Mouse (Mus musculus): ENCODE results near the gene Wfdc1. TPM values are rescaled to one million over a fixed set of nuclear protein-coding genes. Genes with fewer than 3 reads are reported as not detected.

Wfdc1 gene
- total and polyA plus RNA-seq, 3 experiments: not detected

DNA sequence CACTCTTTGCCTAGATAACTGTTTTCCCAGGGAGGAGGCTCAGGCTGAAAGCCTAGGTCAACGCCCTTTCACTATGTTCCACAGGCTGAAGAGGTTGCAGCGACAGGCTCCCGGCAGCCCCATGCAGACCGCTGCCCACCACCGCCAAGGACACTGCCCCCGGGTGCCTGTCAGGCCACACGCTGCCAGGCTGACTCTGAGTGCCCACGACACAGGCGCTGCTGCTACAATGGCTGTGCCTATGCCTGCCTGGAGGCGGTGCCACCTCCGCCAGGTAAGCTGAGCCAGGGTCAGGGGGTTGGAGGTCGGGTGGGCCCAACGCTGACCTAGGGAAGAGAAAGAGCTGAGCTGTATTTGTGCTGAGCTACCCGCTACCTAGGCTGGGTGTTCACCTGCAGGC, 13.0 kb downstream of the Wfdc1 start:
- peaks cover 8% of the 10 kb centered on the region; the same call in 1 of the 2 replicates for H3K27me3 ChIP-seq (ENCODE audit: insufficient read depth, low read length)
- DNase-seq (ENCODE audit: low spot score): no peak
- H3K4me1 ChIP-seq (ENCODE audit: insufficient read depth, low read depth, low read length): peaks cover 3% of the 10 kb centered on the region
- H3K9me3 ChIP-seq (replicated peaks): no peaks in the 10 kb centered on the region
- TF ChIP-seq TAL1 (conservative IDR thresholded peaks at IDR 0.05; ENCODE audit: low read depth, low read length) (no peak), POLR2AphosphoS5 (IDR thresholded peaks at IDR 0.05; ENCODE audit: insufficient replicate concordance, low read depth, low read length) (no peak), GATA2 (IDR thresholded peaks at IDR 0.05; ENCODE audit: borderline replicate concordance, low read depth, low read length) (no peak), GATA1 (IDR thresholded peaks at IDR 0.05; ENCODE audit: borderline replicate concordance, low read length) (no peak), CTCF (IDR thresholded peaks at IDR 0.05; ENCODE audit: low read depth, low read length) (no peak)
- no peak overlapping the region for H3K4me3 ChIP-seq (ENCODE audit: low read depth, low read length)
- H3K36me3 ChIP-seq (replicated peaks): no peaks in the 10 kb centered on the region
- ATAC-seq (ENCODE audit: extremely low read depth, insufficient number of reproducible peaks, low FRiP score, poor library complexity, severe bottlenecking): no peak

DNA sequence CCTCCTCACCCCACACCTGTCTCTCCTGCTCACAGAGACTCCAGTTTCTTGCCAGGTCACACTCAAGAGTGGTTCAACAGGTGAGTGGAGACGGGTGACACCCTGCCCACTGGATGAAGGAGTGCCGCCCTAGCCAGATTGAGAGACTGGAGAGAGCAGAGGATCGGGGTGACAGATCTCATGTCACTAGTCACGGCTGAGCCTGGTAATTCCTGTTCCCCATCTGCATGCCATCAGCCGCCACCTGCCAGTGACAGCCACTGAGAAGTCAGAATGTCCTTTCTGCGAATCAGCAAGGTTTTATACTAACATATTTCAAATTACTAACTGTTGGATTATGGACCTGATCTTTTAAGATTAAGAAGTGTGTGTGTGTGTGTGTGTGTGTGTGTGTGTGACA, 24.4 kb downstream of the Wfdc1 start:
- ATAC-seq (ENCODE audit: extremely low read depth, insufficient number of reproducible peaks, low FRiP score, poor library complexity, severe bottlenecking): no peak
- no peak for TF ChIP-seq CTCF (IDR thresholded peaks at IDR 0.05; ENCODE audit: low read depth, low read length)
- no peaks in the 10 kb centered on the region for H3K27me3 ChIP-seq (ENCODE audit: insufficient read depth, low read length)
- no peaks in the 10 kb centered on the region for H3K9me3 ChIP-seq (replicated peaks)
- DNase-seq (ENCODE audit: low spot score): no peak
- H3K36me3 ChIP-seq (replicated peaks): no peaks in the 10 kb centered on the region
- no peaks in the 10 kb centered on the region for H3K4me1 ChIP-seq (ENCODE audit: insufficient read depth, low read depth, low read length)
- no peak overlapping the region for H3K4me3 ChIP-seq (ENCODE audit: low read depth, low read length)

DNA sequence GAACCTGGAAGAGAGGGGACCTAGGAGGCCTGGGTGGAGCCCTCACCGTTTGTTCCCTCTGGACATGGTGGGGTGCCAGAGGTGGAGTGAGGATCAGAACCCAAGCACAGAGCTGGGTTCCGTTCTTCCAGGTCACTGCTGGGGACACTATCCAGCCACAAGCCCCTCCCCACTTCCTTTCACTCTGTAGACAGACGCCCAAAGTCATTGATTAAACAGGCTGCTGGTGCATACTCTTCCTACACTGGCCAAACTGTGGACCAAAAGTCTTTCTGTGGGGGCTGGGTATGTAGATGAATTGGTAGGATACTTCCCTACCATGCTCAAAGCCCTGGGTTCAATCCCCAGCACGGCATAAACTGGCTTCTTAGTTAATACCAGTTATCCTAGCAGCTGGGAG, 25.8 kb downstream of the Wfdc1 start:
- TF ChIP-seq POLR2AphosphoS5 (IDR thresholded peaks at IDR 0.05; ENCODE audit: insufficient replicate concordance, low read depth, low read length) (no peak), TAL1 (conservative IDR thresholded peaks at IDR 0.05; ENCODE audit: low read depth, low read length) (no peak), GATA2 (IDR thresholded peaks at IDR 0.05; ENCODE audit: borderline replicate concordance, low read depth, low read length) (no peak), GATA1 (IDR thresholded peaks at IDR 0.05; ENCODE audit: borderline replicate concordance, low read length) (no peak), CTCF (IDR thresholded peaks at IDR 0.05; ENCODE audit: low read depth, low read length) (no peak)
- Histone ChIP-seq H3K9me3 (replicated peaks) (no peaks in the 10 kb centered on the region), H3K4me3 (ENCODE audit: low read depth, low read length) (no peak overlapping the region), H3K36me3 (replicated peaks) (no peaks in the 10 kb centered on the region), H3K27me3 (ENCODE audit: insufficient read depth, low read length) (no peaks in the 10 kb centered on the region), H3K4me1 (ENCODE audit: insufficient read depth, low read depth, low read length) (no peaks in the 10 kb centered on the region)
- no peak for ATAC-seq (ENCODE audit: extremely low read depth, insufficient number of reproducible peaks, low FRiP score, poor library complexity, severe bottlenecking)
- no peak for DNase-seq (ENCODE audit: low spot score)

DNA sequence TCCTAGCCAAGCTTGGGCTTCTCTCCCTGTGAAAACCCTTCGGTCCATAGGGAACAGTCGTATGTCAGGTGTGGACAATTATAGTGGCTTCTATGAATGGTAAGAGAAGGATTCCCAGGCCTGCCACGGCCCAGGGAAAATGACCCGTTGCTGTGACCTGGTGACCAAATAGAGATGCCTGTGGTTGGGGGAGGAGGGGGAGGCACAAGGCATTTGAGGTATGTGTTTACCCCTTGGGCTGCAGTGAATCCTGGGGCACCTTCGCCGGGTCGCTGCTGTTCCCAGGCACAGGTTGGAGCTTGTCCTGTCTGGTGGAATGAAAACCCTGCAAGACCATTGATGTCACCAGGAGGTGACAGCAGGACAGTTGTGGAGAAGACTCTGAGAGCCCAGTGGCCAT, 28.5 kb downstream of the Wfdc1 start:
- ATAC-seq (ENCODE audit: extremely low read depth, insufficient number of reproducible peaks, low FRiP score, poor library complexity, severe bottlenecking) (no peak), DNase-seq (ENCODE audit: low spot score) (no peak)
- Histone ChIP-seq H3K27me3 (ENCODE audit: insufficient read depth, low read length) (no peaks in the 10 kb centered on the region), H3K36me3 (replicated peaks) (no peaks in the 10 kb centered on the region), H3K4me1 (ENCODE audit: insufficient read depth, low read depth, low read length) (no peaks in the 10 kb centered on the region), H3K4me3 (ENCODE audit: low read depth, low read length) (no peak overlapping the region), H3K9me3 (replicated peaks) (no peaks in the 10 kb centered on the region)
- TF ChIP-seq GATA2 (IDR thresholded peaks at IDR 0.05; ENCODE audit: borderline replicate concordance, low read depth, low read length) (no peak), TAL1 (conservative IDR thresholded peaks at IDR 0.05; ENCODE audit: low read depth, low read length) (no peak), POLR2AphosphoS5 (IDR thresholded peaks at IDR 0.05; ENCODE audit: insufficient replicate concordance, low read depth, low read length) (no peak), CTCF (IDR thresholded peaks at IDR 0.05; ENCODE audit: low read depth, low read length) (no peak), GATA1 (IDR thresholded peaks at IDR 0.05; ENCODE audit: borderline replicate concordance, low read length) (no peak)

DNA sequence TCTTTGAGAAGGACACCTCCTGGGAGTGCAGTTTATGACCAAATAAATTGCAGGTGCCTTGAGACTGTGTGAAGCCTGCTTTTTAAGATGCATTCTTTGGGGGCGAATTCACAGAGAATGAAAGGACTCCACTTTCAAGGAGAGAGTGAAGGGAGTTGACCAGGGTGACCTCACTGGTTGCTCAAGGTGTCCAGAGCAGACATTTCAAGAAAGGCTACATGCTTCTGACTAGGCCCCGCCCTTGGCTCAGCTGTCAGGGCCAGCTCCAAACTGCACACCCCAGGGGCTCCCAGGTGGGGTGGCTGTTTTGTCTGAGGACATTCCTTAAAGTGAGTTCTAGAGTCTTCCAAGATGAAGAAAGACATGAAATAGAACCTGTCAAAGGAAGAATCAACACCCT, 31.0 kb downstream of the Wfdc1 start:
- Histone ChIP-seq H3K4me1 (ENCODE audit: insufficient read depth, low read depth, low read length) (no peaks in the 10 kb centered on the region), H3K9me3 (replicated peaks) (no peaks in the 10 kb centered on the region), H3K4me3 (ENCODE audit: low read depth, low read length) (no peak overlapping the region), H3K36me3 (replicated peaks) (no peaks in the 10 kb centered on the region), H3K27me3 (ENCODE audit: insufficient read depth, low read length) (no peaks in the 10 kb centered on the region)
- ATAC-seq (ENCODE audit: extremely low read depth, insufficient number of reproducible peaks, low FRiP score, poor library complexity, severe bottlenecking): no peak
- no peak for DNase-seq (ENCODE audit: low spot score)
- no peak for TF ChIP-seq GATA2 (IDR thresholded peaks at IDR 0.05; ENCODE audit: borderline replicate concordance, low read depth, low read length)
- TF ChIP-seq TAL1 (conservative IDR thresholded peaks at IDR 0.05; ENCODE audit: low read depth, low read length): no peak
- TF ChIP-seq POLR2AphosphoS5 (IDR thresholded peaks at IDR 0.05; ENCODE audit: insufficient replicate concordance, low read depth, low read length): no peak
- TF ChIP-seq CTCF (IDR thresholded peaks at IDR 0.05; ENCODE audit: low read depth, low read length): no peak
- no peak for TF ChIP-seq GATA1 (IDR thresholded peaks at IDR 0.05; ENCODE audit: borderline replicate concordance, low read length)

DNA sequence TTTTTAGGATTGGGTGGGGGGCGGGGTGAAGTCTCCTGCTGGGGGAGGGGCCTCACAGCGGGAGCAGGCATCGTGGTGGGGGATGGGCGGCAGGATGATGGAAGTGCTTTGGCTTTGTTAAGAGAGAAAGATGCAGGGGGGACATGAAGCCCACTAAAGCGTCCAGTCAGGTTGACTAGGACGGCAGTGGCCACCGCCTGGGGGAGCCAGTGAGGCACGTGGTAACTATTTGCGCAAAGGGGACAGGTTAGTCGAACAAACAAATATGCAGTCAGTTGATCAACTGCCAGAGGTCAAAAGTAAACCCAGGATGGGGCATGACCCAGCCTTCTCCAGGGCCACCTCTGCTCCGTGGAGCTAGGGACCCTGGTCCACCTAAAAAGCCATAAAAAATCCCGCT, 32.8 kb downstream of the Wfdc1 start:
- no peaks in the 10 kb centered on the region for H3K4me1 ChIP-seq (ENCODE audit: insufficient read depth, low read depth, low read length)
- H3K9me3 ChIP-seq (replicated peaks): no peaks in the 10 kb centered on the region
- DNase-seq (ENCODE audit: low spot score): no peak
- no peak overlapping the region for H3K4me3 ChIP-seq (ENCODE audit: low read depth, low read length)
- no peaks in the 10 kb centered on the region for H3K36me3 ChIP-seq (replicated peaks)
- H3K27me3 ChIP-seq (ENCODE audit: insufficient read depth, low read length): no peaks in the 10 kb centered on the region
- ATAC-seq (ENCODE audit: extremely low read depth, insufficient number of reproducible peaks, low FRiP score, poor library complexity, severe bottlenecking): no peak
- TF ChIP-seq CTCF (IDR thresholded peaks at IDR 0.05; ENCODE audit: low read depth, low read length): no peak
- no peak for TF ChIP-seq TAL1 (conservative IDR thresholded peaks at IDR 0.05; ENCODE audit: low read depth, low read length)

DNA sequence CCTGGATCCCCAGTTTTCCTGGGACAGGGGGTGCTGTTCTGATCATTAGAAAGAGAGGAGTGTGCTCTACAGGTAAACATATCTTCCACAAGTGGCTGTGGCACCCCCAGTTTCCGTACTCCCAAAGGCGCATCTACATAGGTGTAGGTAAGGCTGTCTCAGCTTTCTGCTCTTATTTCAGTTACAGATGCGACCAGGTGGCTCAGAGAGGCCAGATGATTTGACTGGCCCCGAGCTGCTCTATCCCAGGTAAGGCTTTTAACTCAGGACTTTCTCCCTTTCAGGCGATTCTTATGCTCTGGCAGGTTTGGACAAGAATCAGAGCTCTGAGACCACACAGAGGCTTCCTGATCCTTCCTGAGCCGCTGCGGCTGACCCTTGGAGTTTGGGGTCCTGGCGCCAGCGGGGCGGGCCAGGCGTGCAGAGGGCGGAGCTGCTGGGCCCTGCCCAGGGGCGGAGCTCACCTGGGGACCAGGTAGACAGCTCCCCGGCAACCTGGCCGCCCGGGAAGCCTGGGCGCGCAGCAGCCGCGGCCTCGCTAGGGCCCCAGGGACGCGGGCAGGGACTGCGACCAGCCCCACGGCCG, 33.5 kb downstream of the Wfdc1 start, which contains the start of gene Atp2c2:
Gene Atp2c2, plus strand, starts transcription at position 461 of the 586 bp plus-strand sequence.
- DNase-seq (ENCODE audit: low spot score) (no peak), ATAC-seq (ENCODE audit: extremely low read depth, insufficient number of reproducible peaks, low FRiP score, poor library complexity, severe bottlenecking) (no peak)
- Histone ChIP-seq H3K27me3 (ENCODE audit: insufficient read depth, low read length) (no peaks in the 10 kb centered on the region; the same call in 1 of the 2 replicates), H3K4me3 (ENCODE audit: low read depth, low read length) (no peak within 1 kb of the TSS), H3K36me3 (replicated peaks) (no peaks in the 10 kb centered on the region), H3K9me3 (replicated peaks) (no peaks in the 10 kb centered on the region), H3K4me1 (ENCODE audit: insufficient read depth, low read depth, low read length) (no peaks in the 10 kb centered on the region)
- no peak for TF ChIP-seq TAL1 (conservative IDR thresholded peaks at IDR 0.05; ENCODE audit: low read depth, low read length)
- no peak for TF ChIP-seq GATA1 (IDR thresholded peaks at IDR 0.05; ENCODE audit: borderline replicate concordance, low read length)
- no peak for TF ChIP-seq CTCF (IDR thresholded peaks at IDR 0.05; ENCODE audit: low read depth, low read length)
- no peak for TF ChIP-seq GATA2 (IDR thresholded peaks at IDR 0.05; ENCODE audit: borderline replicate concordance, low read depth, low read length)
- no peak for TF ChIP-seq POLR2AphosphoS5 (IDR thresholded peaks at IDR 0.05; ENCODE audit: insufficient replicate concordance, low read depth, low read length)

Measured in G1E (cell line).